Mouse (Mus musculus) testis, adult 2 months (tissue): Measurements from ENCODE around the gene Ufsp2.

Source experiments
- CTCF ChIP-seq: fragments of 200-500 bp; IDR thresholded peaks from 2 replicates; pipeline ENCODE4 v1.5.1; 2012; ENCODE audit warnings: low read depth, mild to moderate bottlenecking, inconsistent platforms, low read length, moderate library complexity; ENCODE audit not compliant: control insufficient read depth, insufficient read depth, insufficient replicate concordance
- POLR2A ChIP-seq: fragments of 200-500 bp; IDR thresholded peaks from 2 replicates; pipeline ENCODE4 v1.6.1; 2012; ENCODE audit warnings: low read depth, mild to moderate bottlenecking, inconsistent platforms, low read length, moderate library complexity; ENCODE audit not compliant: control insufficient read depth

DNA sequence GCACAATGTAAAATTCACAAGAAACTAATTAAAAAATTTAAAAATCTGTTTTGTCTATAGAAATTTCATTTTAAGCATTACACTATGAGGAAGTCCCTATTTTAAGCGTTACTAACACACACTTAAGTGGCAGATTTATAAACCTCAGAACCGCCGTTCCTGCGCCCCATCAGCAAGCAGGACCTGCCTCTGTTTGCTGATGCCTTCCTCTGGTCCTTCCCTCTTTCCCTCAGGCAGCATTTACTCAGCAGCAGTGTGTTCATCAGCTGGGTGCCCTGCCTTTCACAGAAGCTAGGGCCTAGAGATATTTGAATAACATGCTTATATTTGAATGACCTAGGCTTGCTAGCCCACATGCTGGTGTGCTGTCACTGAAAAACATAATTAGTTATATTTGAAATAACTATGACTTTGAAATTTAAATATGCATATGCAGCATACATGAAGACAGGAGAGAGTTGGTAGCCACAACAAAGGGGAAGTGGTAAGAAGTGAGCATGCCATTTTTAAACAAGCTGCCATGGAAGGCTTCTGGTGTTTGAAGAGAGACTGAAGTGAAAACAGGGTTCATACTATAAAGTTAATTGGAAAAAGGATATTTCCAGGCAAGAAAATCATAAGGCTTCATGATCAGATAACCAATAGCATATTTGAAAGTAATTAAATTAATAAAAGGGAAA, 15.4 kb downstream of the Ufsp2 start:
- TF ChIP-seq CTCF: no peak
- no peak for TF ChIP-seq POLR2A
